Mouse (Mus musculus) ES-Bruce4 (cell line): ENCODE results near the gene Sox1.

Experiments
- CTCF ChIP-seq: IDR thresholded peaks from one replicate; pipeline ENCODE4 v1.8.1; 2011; ENCODE audit warnings: low read depth, low read length
- POLR2A ChIP-seq: IDR thresholded peaks from one replicate; pipeline ENCODE4 v1.8.1; 2011; ENCODE audit warnings: low read length; ENCODE audit not compliant: insufficient read depth

- no peak for TF ChIP-seq CTCF
- no peak for TF ChIP-seq POLR2A
Observed at GRCm38 (mm10) chr8:12383979-12384890, 10.9 kb upstream of the Sox1 start.
